Mouse (Mus musculus) gastrocnemius, adult 8-10 months (tissue): ENCODE data around the gene Med12. TPM values are rescaled to one million over a fixed set of nuclear protein-coding genes. Genes with fewer than 3 reads are reported as not detected.

Source experiments
- total RNA-seq, 4 experiments: library from RNA; stranded (reverse); gene quantifications; 2 replicates each; pipeline ENCODE4 v1.2.4; 2022

Med12 gene
- total RNA-seq, 4 experiments from 2014 or later = 12.0 to 19.1 (median 14.3) TPM

Other genes with a start within 250 kb of the Med12 start
- not detected for gene Tex11, start 214.4 kb upstream of the Med12 start, total RNA-seq
- not detected for gene Slc7a3, start 188.0 kb upstream of the Med12 start, total RNA-seq
- gene Snx12, start 51.5 kb upstream of the Med12 start, total RNA-seq = 10 to 100 TPM; 28.5 to 35.0 (median 33.6) TPM
- 100 to 1,000 TPM; 131 to 157 (median 141) TPM for gene Foxo4, start 19.5 kb upstream of the Med12 start, total RNA-seq
- gene Gm614, start 10.0 kb upstream of the Med12 start, total RNA-seq = not detected
- gene Il2rg, start 5.8 kb upstream of the Med12 start, total RNA-seq = 1 to 10 TPM in 2 of 4 experiments, under 1 TPM in 2; 0.87 to 1.4 (median 1.0) TPM
- not detected for gene Gm20489, start 5.0 kb upstream of the Med12 start, total RNA-seq
- gene Nlgn3, start 25.1 kb downstream of the Med12 start, total RNA-seq = under 1 TPM in 2 of 4 experiments, not detected in 2; 0.03 to 0.18 TPM
- gene Gjb1, start 102.3 kb downstream of the Med12 start, total RNA-seq = under 1 TPM in 3 of 4 experiments, not detected in 1; 0.17 to 0.35 (median 0.18) TPM
- gene Zmym3, start 146.8 kb downstream of the Med12 start, total RNA-seq = 10 to 100 TPM in 2 of 4 experiments, 1 to 10 TPM in 2; 7.7 to 15.5 (median 11.4) TPM
- gene Nono, start 155.3 kb downstream of the Med12 start, total RNA-seq = 10 to 100 TPM; 30.2 to 40.7 (median 37.7) TPM
- gene Itgb1bp2, start 175.1 kb downstream of the Med12 start, total RNA-seq = 100 to 1,000 TPM; 107 to 143 (median 129) TPM